Mouse (Mus musculus) mature B cell (primary cell): ENCODE results near the gene Lpar2.

Source experiments
- in situ Hi-C: fragments of 300-500 bp; cut with MboI; formaldehyde crosslinking; loops from 2 replicates; pipeline ENCODE4 v1.14.3; 2019

Gene Lpar2

DNA sequence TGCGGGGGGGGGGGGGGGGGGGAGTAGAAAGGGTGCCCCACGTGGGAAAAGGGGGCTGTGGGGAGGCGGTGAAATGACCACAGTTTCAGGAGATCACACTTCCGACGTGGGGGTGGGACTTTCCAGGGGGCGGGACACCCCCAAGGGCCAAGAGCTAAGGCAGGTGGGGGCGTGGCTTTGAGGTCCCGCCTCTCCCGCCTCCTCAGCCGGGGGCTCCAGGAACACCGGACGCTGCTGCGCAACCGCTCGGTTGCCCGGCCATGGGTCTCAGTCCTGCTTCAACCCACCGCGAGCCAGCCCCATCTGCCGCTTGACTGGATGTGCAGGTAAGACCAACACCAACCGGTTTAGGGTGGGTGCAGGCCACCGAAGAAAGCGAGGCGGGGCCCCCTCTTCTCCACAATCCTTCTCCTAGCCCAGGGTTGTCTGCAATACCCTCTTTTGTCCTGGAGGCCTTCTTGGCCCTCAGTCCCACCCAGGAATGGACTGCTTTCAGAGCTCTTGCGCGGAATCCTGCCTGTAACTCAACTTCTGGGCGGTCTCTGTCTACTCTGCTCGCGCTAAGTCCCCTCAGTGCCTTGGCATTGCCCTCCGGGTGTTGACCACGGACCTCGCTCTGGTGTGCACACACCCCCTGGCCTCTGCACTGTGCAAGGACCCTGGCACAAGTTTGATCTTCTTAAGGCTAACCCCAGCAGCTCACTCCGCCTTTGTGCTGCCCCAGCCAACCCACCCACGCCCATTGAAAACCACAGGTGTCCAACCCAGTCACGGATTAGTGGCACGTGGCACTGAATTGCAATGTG is at the start of gene Lpar2:
Gene Lpar2, plus strand, starts transcription at position 44 of the 806 bp plus-strand sequence.
- in situ Hi-C loops, result no loop called here

DNA sequence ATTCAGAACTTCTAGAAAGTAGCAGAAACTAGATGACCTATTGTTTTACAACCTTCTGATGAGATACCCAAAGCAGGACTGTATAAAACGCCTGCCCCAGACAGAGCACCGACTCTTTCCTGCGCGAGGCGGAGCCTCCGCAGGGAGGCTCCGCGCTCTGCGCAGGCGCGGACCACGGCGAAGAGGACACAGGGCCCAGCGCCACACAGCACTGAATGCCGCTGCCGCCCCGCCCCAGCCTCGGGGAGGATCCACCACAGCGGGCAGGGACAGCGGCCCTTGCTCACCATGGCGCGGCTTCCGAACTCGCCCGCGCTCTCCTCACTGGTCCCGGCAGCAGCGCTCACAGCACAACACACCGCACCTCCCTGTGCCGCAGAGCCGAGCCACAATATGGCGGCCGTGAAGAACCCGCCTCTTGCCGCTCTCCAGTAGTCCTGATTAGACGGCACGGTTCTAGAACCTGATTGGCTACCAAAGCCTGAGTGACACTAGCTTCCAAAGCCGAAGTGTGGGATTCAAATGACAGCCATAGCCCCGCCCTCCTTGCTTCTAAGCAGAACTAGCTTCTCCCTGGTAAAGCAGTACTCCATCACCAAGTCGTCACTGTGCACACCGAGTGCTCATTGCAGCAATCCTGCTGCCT is 47.6 kb upstream of the Lpar2 start, which contains the start of gene Gm20422:
Gene Gm20422, minus strand, starts transcription at position 384 of the 646 bp plus-strand sequence.
- in situ Hi-C loops, result no loop called here

DNA sequence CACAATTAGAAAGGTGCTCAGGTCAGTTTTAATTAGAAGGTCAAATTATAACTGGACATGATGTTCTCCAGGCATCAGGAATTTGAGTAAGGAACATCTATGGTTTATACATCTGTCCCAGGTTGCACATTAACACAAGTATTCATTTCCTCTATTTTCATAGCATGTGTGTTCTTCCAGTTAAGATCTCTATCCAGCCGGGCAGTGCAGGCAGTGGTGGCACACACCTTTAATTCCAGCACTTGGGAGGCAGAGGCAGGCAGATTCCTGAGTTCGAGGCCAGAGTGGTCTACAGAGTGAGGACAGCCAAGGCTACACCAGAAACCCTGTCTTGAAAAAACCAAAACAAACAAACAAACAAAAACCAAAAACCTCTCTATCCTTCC is 47.1 kb upstream of the Lpar2 start:
- in situ Hi-C loops, result no loop called here

DNA sequence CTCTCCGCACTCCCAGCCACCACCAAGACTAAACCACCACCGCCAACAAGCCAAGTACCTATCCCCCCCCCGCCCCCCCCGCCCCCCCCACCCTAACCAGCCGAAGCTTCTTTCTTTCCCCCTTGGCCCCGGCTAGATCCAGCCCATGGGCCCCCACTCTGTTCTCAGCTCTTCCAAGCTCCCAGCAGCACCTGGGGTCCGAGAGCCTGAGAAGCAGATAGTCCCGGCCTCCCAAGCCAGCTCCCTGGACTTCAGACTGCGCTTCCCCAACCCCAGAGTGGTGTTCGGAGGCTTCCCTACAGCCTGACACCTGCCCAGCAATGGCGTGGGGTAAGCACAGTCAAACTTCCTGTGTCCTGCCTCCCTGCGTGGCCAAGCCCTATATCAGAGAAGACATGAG is 45.1 kb upstream of the Lpar2 start:
- in situ Hi-C loops, result no loop called here

DNA sequence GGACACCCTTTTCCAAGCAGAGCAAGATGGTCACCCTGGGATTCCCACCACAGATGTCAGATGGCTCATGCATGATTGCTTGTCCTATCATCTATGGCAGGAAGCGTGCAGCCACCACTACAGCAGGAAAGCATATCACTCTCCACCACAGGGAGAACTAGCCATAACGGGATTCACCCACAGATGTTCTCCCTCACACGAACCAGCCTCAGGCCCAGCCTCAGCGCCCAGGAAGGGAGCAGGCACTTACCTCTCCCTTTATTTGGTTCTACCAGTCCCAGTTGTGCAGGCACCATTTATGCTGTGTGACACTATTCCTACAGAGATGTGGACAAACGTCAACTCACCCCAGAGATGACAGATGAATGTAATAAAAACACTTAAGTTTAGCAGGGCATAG is 33.1 kb upstream of the Lpar2 start:
- in situ Hi-C loops, result no loop called here

DNA sequence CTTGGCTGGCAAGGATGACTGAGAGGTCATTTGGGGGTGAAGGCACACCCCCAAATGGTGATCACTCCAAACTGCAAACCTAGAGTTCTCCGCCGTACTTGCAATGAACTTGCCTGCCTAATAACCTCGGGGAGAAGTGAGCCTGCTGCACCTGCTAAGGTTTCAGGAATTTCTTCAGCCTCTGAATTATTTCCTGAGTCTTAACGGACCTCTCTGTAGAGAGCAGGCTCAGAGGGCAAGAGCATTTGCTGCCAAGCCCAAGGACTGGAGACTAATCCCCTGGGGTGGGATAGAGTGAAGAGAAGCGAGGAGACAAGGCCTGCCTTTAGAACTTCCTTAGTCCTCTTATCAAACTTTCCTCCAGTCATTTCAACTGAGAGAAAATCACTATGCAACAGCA is 32.5 kb upstream of the Lpar2 start:
- in situ Hi-C loops, result no loop called here

DNA sequence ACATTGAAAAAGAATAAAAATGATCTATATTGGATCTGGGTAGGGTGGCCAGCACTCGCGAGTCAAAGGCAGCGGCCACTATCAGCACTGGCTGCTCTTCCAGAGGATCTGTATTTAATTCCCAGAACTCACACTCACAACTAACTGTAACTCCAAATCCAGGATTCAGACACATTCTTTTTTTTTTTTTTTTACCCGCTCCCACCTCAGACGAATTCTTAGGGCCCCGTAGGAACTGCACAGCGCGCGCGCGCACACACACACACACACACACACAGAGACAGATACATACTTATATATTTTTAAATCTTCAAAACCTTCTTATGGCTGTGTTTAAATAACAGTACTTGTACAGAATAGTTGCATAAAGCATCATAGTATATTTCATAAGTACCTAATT is 31.9 kb upstream of the Lpar2 start:
- in situ Hi-C loops, result no loop called here

DNA sequence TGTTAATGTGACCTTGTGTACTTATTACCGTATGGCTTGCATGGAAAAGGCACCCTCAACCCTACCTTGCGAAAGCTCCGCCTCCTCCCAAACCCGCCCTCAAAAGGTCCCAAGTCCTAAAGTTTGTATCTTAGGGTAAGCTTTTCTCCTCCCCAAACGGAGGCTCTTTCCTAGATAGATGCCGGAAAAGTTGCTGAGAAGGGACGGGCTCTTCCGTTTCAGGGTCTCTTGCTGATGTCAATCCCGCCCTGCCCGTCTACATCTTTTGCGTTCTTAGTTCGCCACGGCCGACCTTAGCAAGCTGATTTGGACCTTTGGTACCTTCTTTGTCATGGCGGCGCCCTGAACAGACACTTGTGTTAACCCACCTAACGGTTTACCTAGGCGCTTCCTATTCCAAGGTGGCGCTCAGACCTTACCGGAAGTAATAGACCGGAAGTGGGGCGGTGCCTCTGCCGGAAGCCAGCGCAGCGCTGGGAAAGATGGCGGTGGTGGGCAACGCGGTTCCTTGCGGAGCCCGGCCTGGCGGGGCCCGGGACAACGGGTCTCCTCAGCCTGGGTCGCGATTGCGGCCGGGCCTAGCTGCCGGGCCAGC is 31.4 kb upstream of the Lpar2 start, which contains the start of the genes Atp13a1 and Zfp866:
Gene Atp13a1, plus strand, starts transcription at position 391 of the 595 bp plus-strand sequence.
Gene Zfp866, minus strand, starts transcription at position 406 of the 595 bp plus-strand sequence.
- in situ Hi-C loops, result no loop called here

DNA sequence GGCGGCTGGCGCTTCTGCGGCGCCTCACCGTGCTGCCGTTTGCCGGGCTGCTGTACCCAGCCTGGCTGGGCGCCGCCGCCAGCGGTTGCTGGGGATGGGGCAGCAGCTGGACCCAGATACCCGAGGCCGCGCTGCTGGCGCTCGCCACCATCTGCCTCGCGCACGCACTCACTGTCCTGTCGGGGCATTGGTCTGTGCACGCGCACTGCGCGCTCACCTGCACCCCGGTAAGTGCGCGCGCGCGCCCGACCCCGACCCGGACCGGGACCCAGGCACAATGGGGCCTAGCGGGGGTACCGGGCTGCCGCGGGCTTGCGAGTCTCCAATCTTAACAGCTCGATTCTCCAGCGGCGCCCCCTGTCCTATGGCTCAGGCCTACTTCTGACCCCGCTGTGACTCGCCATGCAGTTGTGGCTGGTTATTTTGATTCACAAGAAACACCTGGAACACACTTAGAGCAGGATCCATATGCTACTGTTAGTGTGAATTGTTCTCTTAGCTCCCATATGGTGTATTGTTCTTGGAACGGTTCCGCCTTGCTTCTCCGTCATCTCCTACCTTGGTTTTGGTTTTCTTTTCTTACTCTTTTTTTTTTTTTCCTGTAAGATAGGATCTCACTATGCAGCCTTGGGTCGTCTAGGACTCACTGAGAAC is 30.7 kb upstream of the Lpar2 start:
- in situ Hi-C loops, result no loop called here

DNA sequence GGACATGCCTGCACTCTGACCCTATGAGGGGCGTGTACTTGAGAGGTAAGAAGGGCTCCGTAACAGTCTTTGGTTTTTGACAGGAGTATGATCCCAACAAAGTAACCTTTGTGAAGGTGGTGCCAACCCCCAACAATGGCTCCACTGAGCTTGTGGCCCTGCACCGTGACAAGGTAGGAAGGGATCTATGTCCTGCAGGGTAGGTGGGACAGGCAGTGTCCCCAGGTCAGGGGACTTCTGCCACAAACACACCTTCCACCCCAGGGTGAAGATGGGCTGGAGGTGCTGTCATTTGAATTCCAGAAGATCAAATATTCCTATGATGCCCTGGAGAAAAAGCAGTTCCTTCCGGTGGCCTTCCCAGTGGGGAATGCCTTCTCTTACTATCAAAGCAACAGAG is 28.6 kb upstream of the Lpar2 start:
- in situ Hi-C loops, result no loop called here

DNA sequence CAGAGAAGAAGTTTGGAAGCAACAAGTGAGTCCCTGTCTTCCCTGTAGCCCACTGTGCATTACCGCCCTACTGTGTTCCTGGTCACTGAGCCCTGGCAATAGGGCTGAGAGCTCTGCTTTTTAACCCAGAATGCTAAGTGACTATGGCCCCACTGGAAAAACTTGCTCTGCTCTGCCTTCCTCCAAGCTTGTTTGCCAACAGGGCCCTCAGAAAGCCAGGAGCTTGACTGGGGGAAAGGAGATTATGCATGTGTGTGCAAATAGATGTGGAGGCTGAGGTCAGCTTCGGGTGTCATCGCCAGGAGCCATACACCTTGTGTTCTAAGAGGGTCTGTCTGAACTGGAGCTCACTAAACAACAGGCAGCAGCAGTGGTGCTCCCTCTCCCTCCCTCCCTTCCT is 28.1 kb upstream of the Lpar2 start:
- in situ Hi-C loops, result no loop called here

DNA sequence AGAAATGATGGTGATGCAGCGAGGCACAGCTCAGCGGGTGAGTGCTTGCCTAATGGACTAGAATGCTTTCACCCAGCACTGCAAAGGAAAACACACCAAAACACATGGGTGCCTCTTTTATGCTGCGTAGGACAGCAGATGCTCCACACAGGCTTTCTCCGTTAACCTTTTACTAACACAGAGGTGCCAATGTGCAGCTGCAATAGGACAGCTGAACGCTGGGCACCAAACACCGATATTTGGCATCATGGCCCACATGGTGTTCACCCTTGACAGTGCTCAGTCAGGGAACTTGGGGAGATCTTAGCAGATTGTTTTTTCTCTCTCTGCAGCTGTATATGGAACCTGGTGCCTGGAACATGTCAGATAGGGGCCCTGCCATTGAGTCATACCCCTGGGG is 27.3 kb upstream of the Lpar2 start:
- in situ Hi-C loops, result no loop called here

DNA sequence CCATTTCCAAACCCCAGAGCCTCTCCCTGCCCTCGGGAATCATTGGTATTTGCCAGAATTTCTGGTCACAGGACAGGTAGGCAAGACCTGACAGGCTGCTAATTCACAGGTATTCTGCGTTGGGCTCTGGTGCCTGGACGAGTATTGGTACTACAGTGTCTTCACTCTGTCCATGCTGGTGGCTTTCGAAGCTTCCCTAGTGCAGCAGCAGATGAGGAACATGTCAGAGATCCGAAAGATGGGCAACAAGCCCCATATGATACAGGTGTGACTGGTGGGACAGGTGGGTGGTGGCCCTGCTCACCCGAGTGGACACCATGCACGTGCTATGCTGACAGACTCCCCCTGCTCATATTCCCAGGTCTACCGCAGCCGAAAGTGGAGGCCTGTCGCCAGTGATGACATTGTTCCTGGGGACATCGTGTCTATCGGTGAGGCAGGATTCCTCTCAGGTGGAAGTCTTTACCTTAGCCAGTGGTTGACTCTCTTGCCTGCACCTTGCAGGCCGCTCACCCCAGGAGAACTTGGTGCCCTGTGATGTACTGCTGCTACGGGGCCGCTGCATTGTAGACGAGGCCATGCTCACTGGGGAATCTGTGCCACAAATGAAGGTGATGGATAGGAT is 25.4 kb upstream of the Lpar2 start:
- in situ Hi-C loops, result no loop called here

DNA sequence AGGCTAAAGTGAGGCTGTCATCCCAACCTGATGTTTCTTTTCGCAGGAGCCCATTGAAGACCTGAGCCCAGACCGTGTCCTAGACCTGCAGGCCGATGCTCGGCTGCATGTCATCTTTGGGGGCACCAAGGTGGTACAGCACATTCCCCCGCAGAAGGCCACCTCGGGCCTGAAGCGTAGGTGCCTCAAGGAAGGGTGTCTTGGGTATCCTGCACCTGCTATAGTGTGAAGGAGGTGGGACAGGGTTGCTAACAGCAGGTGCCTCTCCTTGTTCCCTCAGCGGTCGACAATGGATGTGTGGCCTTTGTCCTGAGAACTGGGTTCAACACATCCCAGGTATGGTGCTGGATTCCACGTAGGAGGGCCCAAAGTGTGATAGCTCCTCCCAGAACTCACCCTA is 24.6 kb upstream of the Lpar2 start:
- in situ Hi-C loops, result no loop called here

DNA sequence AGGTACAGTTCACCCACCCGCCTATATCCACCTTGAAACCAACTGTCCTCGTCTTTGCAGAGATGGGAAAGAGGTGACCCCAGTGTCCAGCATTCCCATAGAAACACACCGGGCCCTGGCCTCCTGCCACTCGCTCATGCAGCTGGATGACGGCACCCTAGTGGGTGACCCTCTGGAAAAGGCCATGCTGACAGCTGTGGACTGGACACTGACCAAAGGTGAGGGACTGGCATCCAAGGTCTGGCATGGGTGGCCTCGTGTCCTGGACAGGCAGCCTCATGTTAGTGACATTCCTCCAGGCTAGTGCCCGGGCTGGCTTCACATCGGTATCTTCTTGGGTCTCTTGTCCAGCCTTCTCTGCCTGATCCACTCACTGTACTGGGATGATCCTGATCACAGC is 23.0 kb upstream of the Lpar2 start:
- in situ Hi-C loops, result no loop called here

DNA sequence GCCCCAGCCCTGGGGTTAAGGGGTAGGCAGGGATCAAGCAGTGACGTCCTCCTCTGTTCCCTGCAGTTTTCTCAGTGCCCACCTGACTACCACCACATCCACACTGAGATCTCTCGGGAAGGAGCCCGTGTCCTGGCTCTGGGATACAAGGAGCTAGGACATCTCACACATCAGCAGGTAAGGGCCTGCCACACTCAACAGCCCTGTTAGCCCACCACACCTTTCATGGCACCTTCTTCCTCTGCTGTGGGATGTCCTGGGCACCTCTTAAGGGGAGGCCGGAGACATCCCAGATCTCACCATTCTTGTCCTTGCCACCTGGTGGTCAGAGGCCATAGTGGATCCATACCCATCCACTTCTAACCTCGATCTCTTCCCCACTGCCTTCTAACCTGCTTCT is 22.3 kb upstream of the Lpar2 start:
- in situ Hi-C loops, result no loop called here

DNA sequence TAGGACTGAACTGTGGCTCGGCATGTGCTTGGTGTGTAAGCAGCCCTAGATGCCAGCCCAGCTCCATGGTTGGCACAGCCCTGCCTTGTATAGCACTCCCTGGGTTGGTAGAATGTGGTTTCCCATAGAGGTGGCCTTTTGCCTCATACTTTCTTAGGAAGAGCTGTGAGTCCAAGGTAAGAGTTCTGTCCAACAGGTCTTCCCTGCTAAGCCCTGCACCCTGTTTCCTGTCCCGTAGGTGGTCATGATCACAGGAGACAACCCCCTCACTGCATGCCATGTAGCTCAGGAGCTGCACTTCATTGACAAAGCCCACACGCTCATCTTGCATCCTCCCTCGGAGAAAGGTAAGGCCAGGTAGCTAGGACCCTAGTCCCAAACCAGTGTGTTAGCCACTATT is 20.4 kb upstream of the Lpar2 start:
- in situ Hi-C loops, result no loop called here

DNA sequence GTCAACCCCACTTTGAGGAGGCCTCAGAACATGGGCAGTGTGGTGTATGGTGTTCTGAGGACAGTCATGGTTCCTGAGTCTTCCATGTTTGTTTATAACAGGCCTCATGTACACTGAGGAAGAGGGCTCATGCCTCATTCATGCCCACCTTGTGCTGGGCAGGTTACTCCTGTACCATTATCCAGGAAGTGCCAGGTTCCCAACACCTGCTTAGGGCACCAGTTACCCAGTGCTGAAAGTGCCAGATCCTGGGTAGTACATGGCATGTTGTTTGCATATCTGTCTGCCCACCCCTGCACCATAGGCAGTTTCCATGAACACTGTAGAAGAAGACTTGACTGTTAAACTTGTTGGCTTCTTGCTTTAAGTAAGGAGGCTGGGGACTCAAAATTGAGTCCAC is 20.0 kb upstream of the Lpar2 start:
- in situ Hi-C loops, result no loop called here

DNA sequence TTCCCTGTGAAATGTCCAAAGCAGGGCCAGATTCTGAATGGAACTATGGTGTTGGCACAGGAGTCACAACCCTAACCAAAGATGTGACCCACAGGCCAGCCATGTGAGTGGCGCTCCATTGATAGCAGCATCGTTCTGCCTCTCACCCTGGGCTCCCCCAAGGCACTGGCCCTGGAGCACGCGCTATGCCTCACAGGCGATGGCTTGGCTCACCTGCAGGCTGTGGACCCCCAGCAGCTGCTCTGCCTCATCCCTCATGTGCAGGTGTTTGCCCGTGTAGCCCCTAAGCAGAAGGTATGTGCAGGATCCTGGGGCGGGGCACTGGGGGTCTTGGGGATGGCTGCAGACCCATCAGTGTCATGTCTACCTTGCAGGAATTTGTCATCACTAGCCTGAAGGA is 18.9 kb upstream of the Lpar2 start:
- in situ Hi-C loops, result no loop called here

DNA sequence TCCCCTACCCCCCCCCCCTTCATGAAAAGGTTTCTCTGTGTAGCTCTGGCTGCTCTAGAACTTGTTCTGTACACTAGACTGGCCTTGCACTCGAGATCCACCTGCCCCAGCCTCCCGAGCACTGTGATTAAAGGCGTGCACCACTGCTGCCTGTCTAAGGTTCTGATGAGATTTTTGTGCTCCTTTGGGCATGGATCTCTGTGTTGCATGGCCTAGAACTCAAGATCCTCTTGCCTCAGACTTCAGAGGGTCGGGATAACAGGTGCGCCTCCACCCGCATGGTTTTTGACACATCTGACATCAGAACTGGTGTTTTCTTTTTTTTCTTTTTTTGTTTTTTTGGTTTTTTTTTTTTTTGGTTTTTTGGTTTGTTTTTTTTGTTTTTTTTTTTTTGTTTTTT is 17.7 kb upstream of the Lpar2 start:
- in situ Hi-C loops, result no loop called here

DNA sequence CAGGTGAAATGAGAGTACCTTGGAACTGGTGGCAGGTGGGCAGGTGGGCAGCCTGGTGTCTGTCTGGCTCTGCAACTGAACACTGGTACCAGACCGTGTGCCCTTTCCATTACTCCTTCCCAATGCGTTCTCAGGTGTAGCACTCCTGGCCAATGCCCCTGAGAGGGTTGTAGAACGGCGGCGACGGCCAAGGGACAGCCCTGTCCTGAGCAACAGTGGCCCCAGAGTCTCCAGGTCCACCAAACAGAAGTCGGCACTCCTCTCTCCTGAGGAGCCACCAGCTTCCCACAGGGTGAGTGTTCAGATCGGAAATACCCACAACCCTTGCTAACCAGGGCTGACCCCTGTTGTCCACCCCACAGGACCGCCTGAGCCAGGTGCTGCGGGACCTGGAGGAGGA is 17.1 kb upstream of the Lpar2 start:
- in situ Hi-C loops, result no loop called here

DNA sequence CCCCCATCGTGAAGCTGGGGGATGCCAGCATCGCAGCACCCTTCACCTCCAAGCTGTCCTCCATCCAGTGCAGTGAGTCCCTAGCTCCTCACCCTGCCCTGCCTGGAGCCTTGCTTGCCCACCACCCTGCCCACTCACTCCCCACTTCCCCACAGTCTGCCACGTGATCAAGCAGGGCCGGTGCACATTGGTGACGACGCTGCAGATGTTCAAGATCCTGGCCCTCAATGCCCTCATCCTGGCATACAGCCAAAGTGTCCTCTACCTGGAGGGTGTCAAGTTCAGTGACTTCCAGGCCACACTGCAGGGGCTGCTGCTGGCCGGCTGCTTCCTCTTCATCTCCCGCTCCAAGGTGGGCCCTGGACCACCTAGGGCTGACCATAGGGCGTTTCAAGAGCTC is 16.7 kb upstream of the Lpar2 start:
- in situ Hi-C loops, result no loop called here
